Mouse (Mus musculus) gastrocnemius, postnatal 4 days (tissue): ENCODE measurements around the gene Selplg. TPM values are rescaled to one million over a fixed set of nuclear protein-coding genes. Genes with fewer than 3 reads are reported as not detected.

Source experiments
- DNase-seq, 2 experiments: peaks; one replicate each; pipeline ENCODE4 v3.0.0; 2021 to 2022; ENCODE audit warnings: low spot score in 2 of 2, mixed read lengths in 2 of 2
- total RNA-seq, 2 experiments: library from RNA; stranded (reverse); gene quantifications; 2 replicates each; pipeline ENCODE4 v1.2.3; 2021

The Selplg gene
- total RNA-seq, 2 experiments from 2014 or later: 3.0 to 3.1 TPM

GRCm38 (mm10) chr5:113855696-113856095, 23.3 kb upstream of the Selplg start:
- DNase-seq: no peak

GRCm38 (mm10) chr5:113855117-113855516, 22.7 kb upstream of the Selplg start:
- DNase-seq: no peak

- peak; percentile 84 to 90 for DNase-seq
These were observed 22.1 kb upstream of the Selplg start for GRCm38 (mm10) chr5:113854494-113854893.

- DNase-seq: no peak
These were observed 21.1 kb upstream of the Selplg start for GRCm38 (mm10) chr5:113853541-113853940.

GRCm38 (mm10) chr5:113852463-113852862, 20.0 kb upstream of the Selplg start:
- DNase-seq: no peak

GRCm38 (mm10) chr5:113850680-113851230, 18.3 kb upstream of the Selplg start:
- no peak for DNase-seq

GRCm38 (mm10) chr5:113847636-113848035, 15.2 kb upstream of the Selplg start:
- DNase-seq: no peak

GRCm38 (mm10) chr5:113846656-113847055, 14.2 kb upstream of the Selplg start:
- DNase-seq: no peak

GRCm38 (mm10) chr5:113845627-113846026, 13.2 kb upstream of the Selplg start:
- no peak for DNase-seq

GRCm38 (mm10) chr5:113844721-113845120, 12.3 kb upstream of the Selplg start:
- DNase-seq: peak in 1 of 2 experiments; percentile 65

- no peak for DNase-seq
These were observed 11.7 kb upstream of the Selplg start for GRCm38 (mm10) chr5:113844106-113844505.

- no peak for DNase-seq
These were observed 10.5 kb upstream of the Selplg start for GRCm38 (mm10) chr5:113842906-113843305.

- no peak for DNase-seq
These were observed 9.8 kb upstream of the Selplg start for GRCm38 (mm10) chr5:113842244-113842643.

- no peak for DNase-seq
These were observed 9.1 kb upstream of the Selplg start for GRCm38 (mm10) chr5:113841243-113842225.

- no peak for DNase-seq
These were observed 8.0 kb upstream of the Selplg start for GRCm38 (mm10) chr5:113840443-113840842.

GRCm38 (mm10) chr5:113836961-113837360, 4.5 kb upstream of the Selplg start:
- DNase-seq: no peak

GRCm38 (mm10) chr5:113833316-113833947, 988 bp upstream of the Selplg start:
- no peak for DNase-seq

- DNase-seq: no peak
These were observed 703 bp downstream of the Selplg start for GRCm38 (mm10) chr5:113831741-113832140.

GRCm38 (mm10) chr5:113830796-113831195, 1.6 kb downstream of the Selplg start:
- DNase-seq: no peak

- peak in 1 of 2 experiments; percentile 50 for DNase-seq
These were observed 2.2 kb downstream of the Selplg start for GRCm38 (mm10) chr5:113830292-113830643.

GRCm38 (mm10) chr5:113829566-113830291, 2.7 kb downstream of the Selplg start:
- DNase-seq: no peak
